Mouse (Mus musculus) thymus, postnatal 4 days (tissue): ENCODE results near the gene Edem3.
A peak's percentile ranks its signal among the peaks of the same experiment; 100 is the strongest.
"Not testable (repeated sequence)": the region's sequence is repeated elsewhere in the genome, so short reads cannot be mapped to it uniquely, and the experiment has no call there.

Experiments used
- DNase-seq: peaks from one replicate; pipeline ENCODE4 v3.0.0; 2021

Edem3 gene

GRCm38 (mm10) chr1:151754881-151755659 is at the start of gene Edem3:
Gene Edem3 (plus strand): TSS chr1:151755371.
- peak; percentile 95 for DNase-seq

GRCm38 (mm10) chr1:151705723-151706396 is 49.3 kb upstream of the Edem3 start:
- DNase-seq = peak; percentile 77

- DNase-seq = no peak
Observed at GRCm38 (mm10) chr1:151706397-151706752, 48.8 kb upstream of the Edem3 start.

- DNase-seq = no peak
Observed at GRCm38 (mm10) chr1:151708966-151709733, 46.0 kb upstream of the Edem3 start.

- DNase-seq = no peak
Observed at GRCm38 (mm10) chr1:151709734-151710022, 45.5 kb upstream of the Edem3 start.

GRCm38 (mm10) chr1:151710424-151711055 is 44.6 kb upstream of the Edem3 start:
- DNase-seq = no peak

- DNase-seq = no peak
Observed at GRCm38 (mm10) chr1:151711062-151711461, 44.1 kb upstream of the Edem3 start.

GRCm38 (mm10) chr1:151712664-151713063 is 42.5 kb upstream of the Edem3 start:
- no peak for DNase-seq

GRCm38 (mm10) chr1:151713622-151714021 is 41.5 kb upstream of the Edem3 start:
- DNase-seq = no peak

- DNase-seq = no peak
Observed at GRCm38 (mm10) chr1:151716024-151716710, 39.0 kb upstream of the Edem3 start.

GRCm38 (mm10) chr1:151717624-151718023 is 37.5 kb upstream of the Edem3 start:
- no peak for DNase-seq

- no peak for DNase-seq
Observed at GRCm38 (mm10) chr1:151718575-151718974, 36.6 kb upstream of the Edem3 start.

GRCm38 (mm10) chr1:151719911-151720310 is 35.3 kb upstream of the Edem3 start:
- no peak for DNase-seq

- DNase-seq = no peak
Observed at GRCm38 (mm10) chr1:151720566-151720965, 34.6 kb upstream of the Edem3 start.

GRCm38 (mm10) chr1:151721357-151721983 is 33.7 kb upstream of the Edem3 start:
- DNase-seq = no peak

GRCm38 (mm10) chr1:151723771-151724170 is 31.4 kb upstream of the Edem3 start:
- no peak for DNase-seq

- DNase-seq = no peak
Observed at GRCm38 (mm10) chr1:151725590-151725989, 29.6 kb upstream of the Edem3 start.

GRCm38 (mm10) chr1:151726358-151726757 is 28.8 kb upstream of the Edem3 start:
- no peak for DNase-seq

- no peak for DNase-seq
Observed at GRCm38 (mm10) chr1:151728141-151728540, 27.0 kb upstream of the Edem3 start.

- no peak for DNase-seq
Observed at GRCm38 (mm10) chr1:151737146-151737545, 18.0 kb upstream of the Edem3 start.

- DNase-seq = no peak
Observed at GRCm38 (mm10) chr1:151741199-151741621, 14.0 kb upstream of the Edem3 start.

GRCm38 (mm10) chr1:151749894-151750293 is 5.3 kb upstream of the Edem3 start:
- not testable (repeated sequence) for DNase-seq
